Mouse (Mus musculus): Measurements from ENCODE around the gene Padi2.

DNA sequence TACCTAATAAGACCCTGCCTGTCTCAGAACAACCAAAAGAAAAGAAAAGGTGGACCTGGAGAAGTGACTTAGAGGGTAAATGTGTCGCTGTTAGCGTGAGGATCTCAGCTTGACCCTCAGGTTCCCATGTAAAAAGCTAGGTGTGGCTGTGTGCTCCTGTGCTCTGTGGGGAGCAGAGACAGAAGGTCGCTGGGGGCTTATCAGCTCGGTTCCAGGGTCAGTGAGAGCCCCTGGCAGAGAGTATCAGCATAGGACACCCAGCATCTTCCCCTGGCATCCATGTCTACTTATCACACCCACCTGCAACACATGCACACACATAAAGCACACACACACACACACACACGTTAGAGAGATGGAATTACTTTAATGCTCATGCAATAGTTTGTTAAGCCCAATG, 2.5 kb downstream of the Padi2 start:
- TF ChIP-seq CTCF (IDR thresholded peaks at IDR 0.05; ENCODE audit: borderline replicate concordance, insufficient read depth, low read depth, low read length) (no peak), POLR2A (IDR thresholded peaks at IDR 0.05; ENCODE audit: borderline replicate concordance, insufficient read depth, low read length) (no peak)

Measured in cerebellum, adult 2 months (tissue).